Mouse (Mus musculus) monocyte, adult 5-6 weeks (primary cell): ENCODE data around the gene Fam166a. TPM values are rescaled to one million over a fixed set of nuclear protein-coding genes. Genes with fewer than 3 reads are reported as not detected.

Experiments
- ATAC-seq: fragments of 153-309, 156-312 bp; replicated peaks from 2 replicates; pipeline ENCODE4 v1.8.0; 2017; ENCODE audit warnings: mild to moderate bottlenecking; ENCODE audit not compliant: low TSS enrichment, insufficient number of reproducible peaks, severe bottlenecking, poor library complexity, low FRiP score
- total RNA-seq: library from RNA; stranded (forward); fragments of 200-1000, 200-491, 200-594 nt; gene quantifications from 3 replicates; pipeline ENCODE4 v1.2.3, GENCODE M21; 2017

Fam166a gene
- total RNA-seq, 1 experiment from 2014 or later = not detected

- ATAC-seq = no peak
Observed at GRCm38 (mm10) chr2:25182664-25183063, 35.9 kb upstream of the Fam166a start.

- no peak for ATAC-seq
Observed at GRCm38 (mm10) chr2:25183336-25183735, 35.2 kb upstream of the Fam166a start.

GRCm38 (mm10) chr2:25184496-25184895, 34.0 kb upstream of the Fam166a start:
- no peak for ATAC-seq

- no peak; the same call in 1 of the 2 replicates for ATAC-seq
Observed at GRCm38 (mm10) chr2:25185625-25186574, 32.6 kb upstream of the Fam166a start.

- no peak for ATAC-seq
Observed at GRCm38 (mm10) chr2:25186575-25186930, 32.0 kb upstream of the Fam166a start.

- no peak for ATAC-seq
Observed at GRCm38 (mm10) chr2:25187841-25188240, 30.7 kb upstream of the Fam166a start.

- peak; percentile 52 for ATAC-seq
Observed at GRCm38 (mm10) chr2:25193330-25193770, 25.2 kb upstream of the Fam166a start.

GRCm38 (mm10) chr2:25194006-25194405, 24.5 kb upstream of the Fam166a start:
- ATAC-seq = no peak

GRCm38 (mm10) chr2:25194486-25195171, 23.9 kb upstream of the Fam166a start:
- ATAC-seq = peak; percentile 24

GRCm38 (mm10) chr2:25195211-25196156, 23.1 kb upstream of the Fam166a start:
- peak; percentile 52 for ATAC-seq

GRCm38 (mm10) chr2:25196172-25196954, 22.2 kb upstream of the Fam166a start, which contains the start of gene Tor4a:
TSS of gene Tor4a (minus strand) at chr2:25196886.
- ATAC-seq = peak; percentile 65

- ATAC-seq = no peak
Observed at GRCm38 (mm10) chr2:25197191-25197590, 21.4 kb upstream of the Fam166a start.

- no peak for ATAC-seq
Observed at GRCm38 (mm10) chr2:25197946-25198345, 20.6 kb upstream of the Fam166a start.

- ATAC-seq = no peak
Observed at GRCm38 (mm10) chr2:25200631-25201030, 17.9 kb upstream of the Fam166a start.

- ATAC-seq = no peak
Observed at GRCm38 (mm10) chr2:25203631-25204214, 14.8 kb upstream of the Fam166a start.

- ATAC-seq = no peak
Observed at GRCm38 (mm10) chr2:25207593-25207992, 11.0 kb upstream of the Fam166a start.

- peak; percentile 4; the same call in 1 of the 2 replicates for ATAC-seq
Observed at GRCm38 (mm10) chr2:25210686-25211085, 7.9 kb upstream of the Fam166a start.
